Mouse (Mus musculus): ENCODE data around the gene Grb10.

DNA sequence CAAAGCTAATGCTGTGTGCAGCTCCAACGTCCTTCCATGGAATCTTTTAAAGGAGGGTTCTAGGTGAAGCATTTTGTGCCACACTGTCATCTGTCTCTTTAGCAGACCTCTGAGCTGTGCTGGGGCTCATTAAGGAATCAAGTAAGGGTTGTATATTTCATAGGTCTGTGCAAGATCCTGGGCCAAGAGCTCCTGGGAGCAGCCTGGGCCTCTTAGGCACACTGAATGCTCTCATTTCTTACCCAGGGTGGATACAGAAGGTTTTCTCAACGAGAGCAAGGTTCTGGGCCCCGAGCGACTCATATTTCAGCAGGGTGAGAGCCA lies 84.4 kb downstream of the Grb10 start:
- TF ChIP-seq CTCF (IDR thresholded peaks at IDR 0.05; ENCODE audit: control insufficient read depth, insufficient read depth, insufficient read length) (no peak), MYOD1 (IDR thresholded peaks at IDR 0.05; ENCODE audit: control insufficient read depth, insufficient read length, low read depth) (no peak), MYOG (IDR thresholded peaks at IDR 0.05; ENCODE audit: control insufficient read depth, extremely low read depth, insufficient read length) (no peak), USF1 (IDR thresholded peaks at IDR 0.05; ENCODE audit: low read depth) (no peak), MAX (IDR thresholded peaks at IDR 0.05) (no peak), CEBPB (IDR thresholded peaks at IDR 0.05; ENCODE audit: low read depth) (no peak)

All from C2C12 (cell line).